Mouse (Mus musculus) testis, adult 2 months (tissue): Measurements from ENCODE around the gene Zfp606. TPM values are rescaled to one million over a fixed set of nuclear protein-coding genes. Genes with fewer than 3 reads are reported as not detected.

Source experiments
- H3K27ac ChIP-seq: fragments of 200-500 bp; 2 replicates; pipeline ENCODE4 v1.5.1; 2012; ENCODE audit warnings: low read depth, low read length; ENCODE audit not compliant: control insufficient read depth, insufficient read depth
- H3K27me3 ChIP-seq: fragments of 200-500 bp; 2 replicates; pipeline ENCODE4 v1.6.1; 2012; ENCODE audit warnings: mild to moderate bottlenecking, low read length, moderate library complexity; ENCODE audit not compliant: control insufficient read depth, insufficient read depth
- H3K36me3 ChIP-seq: fragments of 200-500 bp; 2 replicates; pipeline ENCODE4 v1.6.1; 2012; ENCODE audit warnings: mild to moderate bottlenecking, low read length; ENCODE audit not compliant: control insufficient read depth, insufficient read depth
- H3K4me1 ChIP-seq: fragments of 200-500 bp; 2 replicates; pipeline ENCODE4 v1.6.1; 2012; ENCODE audit warnings: low read length; ENCODE audit not compliant: control insufficient read depth, insufficient read depth
- H3K4me3 ChIP-seq: fragments of 200-500 bp; 2 replicates; pipeline ENCODE4 v1.5.1; 2012; ENCODE audit warnings: low read depth, mild to moderate bottlenecking, low read length, moderate library complexity, mixed read lengths; ENCODE audit not compliant: control insufficient read depth
- CTCF ChIP-seq: fragments of 200-500 bp; IDR thresholded peaks from 2 replicates; pipeline ENCODE4 v1.5.1; 2012; ENCODE audit warnings: low read depth, mild to moderate bottlenecking, inconsistent platforms, low read length, moderate library complexity; ENCODE audit not compliant: control insufficient read depth, insufficient read depth, insufficient replicate concordance
- POLR2A ChIP-seq: fragments of 200-500 bp; IDR thresholded peaks from 2 replicates; pipeline ENCODE4 v1.6.1; 2012; ENCODE audit warnings: low read depth, mild to moderate bottlenecking, inconsistent platforms, low read length, moderate library complexity; ENCODE audit not compliant: control insufficient read depth
- polyA plus RNA-seq: library from polyadenylated mRNA; depleted of rRNA; stranded (reverse); fragments of >200 nt; gene quantifications from 2 replicates; pipeline ENCODE4 v1.2.3, GENCODE M21; 2012; rRNA removed

Gene Zfp606
- polyA plus RNA-seq, 1 experiment = 1.4 TPM

- Histone ChIP-seq H3K36me3 (no peaks in the 10 kb centered on the region), H3K4me3 (peak within 1 kb of the TSS; percentile 67), H3K4me1 (no peaks in the 10 kb centered on the region), H3K27ac (no peak within 1 kb of the TSS), H3K27me3 (no peaks in the 10 kb centered on the region)
- no peak for TF ChIP-seq POLR2A
- no peak for TF ChIP-seq CTCF
These were observed 34.1 kb downstream of the Zfp606 start, which contains the start of gene 2900092C05Rik for GRCm38 (mm10) chr7:12512217-12512616. Gene 2900092C05Rik (plus strand): TSS chr7:12512517.

Other genes with a start within 250 kb of the Zfp606 start
- gene Vmn1r81, start 210.0 kb upstream of the Zfp606 start, polyA plus RNA-seq = not detected in 2 replicates
- gene Vmn1r82, start 177.9 kb upstream of the Zfp606 start, polyA plus RNA-seq = not detected in 2 replicates
- gene Vmn1r83, start 148.8 kb upstream of the Zfp606 start, polyA plus RNA-seq = not detected in 2 replicates
- gene Vmn1r84, start 109.0 kb upstream of the Zfp606 start, polyA plus RNA-seq = not detected in 2 replicates
- 0.33 and 0.35 TPM in 2 replicates for gene Zfp551, start 55.5 kb upstream of the Zfp606 start, polyA plus RNA-seq
- 11.1 and 16.4 TPM in 2 replicates for gene 2900092C05Rik, start 34.2 kb downstream of the Zfp606 start, polyA plus RNA-seq
- 0.01 TPM in 2 replicates for gene Vmn2r53, start 130.5 kb downstream of the Zfp606 start, polyA plus RNA-seq
- gene Vmn2r54, start 162.0 kb downstream of the Zfp606 start, polyA plus RNA-seq = 0.02 TPM in 1 of 2 replicates, not detected in the other
- 0.04 TPM in 1 of 2 replicates, not detected in the other for gene Vmn2r55, start 206.7 kb downstream of the Zfp606 start, polyA plus RNA-seq